Mouse (Mus musculus) small intestine, adult 2 months (tissue): ENCODE measurements at regions not wholly inside any gene's neighbourhood (a gene's known extent, or its start where the extent isn't known, plus 50 kb on each side); places are given as distances from the start of the nearest gene placed in this dataset.

Experiments
- CTCF ChIP-seq: fragments of 200-500 bp; IDR thresholded peaks from 2 replicates; pipeline ENCODE4 v1.5.1; 2012; ENCODE audit warnings: low read depth, mild to moderate bottlenecking, control low read depth, inconsistent platforms, low read length, moderate library complexity, mixed read lengths; ENCODE audit not compliant: insufficient replicate concordance, insufficient read length; ENCODE audit errors: extremely low read depth
- POLR2A ChIP-seq: fragments of 200-500 bp; IDR thresholded peaks from 2 replicates; pipeline ENCODE4 v1.6.1; 2012; ENCODE audit warnings: low read depth, mild to moderate bottlenecking, control low read depth, inconsistent platforms, low read length, moderate library complexity

DNA sequence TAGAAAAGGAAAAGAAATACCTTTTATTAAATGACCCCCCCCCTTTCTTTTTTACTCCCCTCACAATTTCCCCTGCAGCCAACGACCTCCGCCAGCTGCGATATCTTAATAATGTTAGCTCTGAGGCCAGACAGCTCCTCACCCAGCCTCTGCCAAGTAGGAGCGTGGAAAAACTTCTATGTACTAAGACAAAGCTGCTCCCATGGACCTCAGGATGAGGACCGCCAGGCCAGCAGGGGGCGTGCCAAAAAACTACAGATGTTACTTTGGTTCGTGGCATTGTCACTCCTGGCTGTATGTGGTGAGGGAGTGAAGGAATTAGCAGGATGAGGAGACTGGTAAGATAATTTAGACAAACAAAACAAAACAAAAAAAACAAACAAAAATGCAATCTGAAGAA is 968.1 kb downstream of the Bcl11a start:
- TF ChIP-seq CTCF = peak; percentile 11; the same call in 1 of the 2 replicates
- TF ChIP-seq POLR2A = no peak
